Mouse (Mus musculus): ENCODE results near the gene Ugt2a1. TPM values are rescaled to one million over a fixed set of nuclear protein-coding genes. Genes with fewer than 3 reads are reported as not detected.

The Ugt2a1 gene
- not detected in 2 replicates for polyA plus RNA-seq (2012; rRNA removed)

GRCm38 (mm10) chr5:87490771-87491170, at the start of gene Ugt2a1:
TSS of gene Ugt2a1 (minus strand) at chr5:87490871.

GRCm38 (mm10) chr5:87538111-87538510, 47.4 kb upstream of the Ugt2a1 start, which contains the start of gene Sult1b1:
TSS of gene Sult1b1 (minus strand) at chr5:87538195.

DNA sequence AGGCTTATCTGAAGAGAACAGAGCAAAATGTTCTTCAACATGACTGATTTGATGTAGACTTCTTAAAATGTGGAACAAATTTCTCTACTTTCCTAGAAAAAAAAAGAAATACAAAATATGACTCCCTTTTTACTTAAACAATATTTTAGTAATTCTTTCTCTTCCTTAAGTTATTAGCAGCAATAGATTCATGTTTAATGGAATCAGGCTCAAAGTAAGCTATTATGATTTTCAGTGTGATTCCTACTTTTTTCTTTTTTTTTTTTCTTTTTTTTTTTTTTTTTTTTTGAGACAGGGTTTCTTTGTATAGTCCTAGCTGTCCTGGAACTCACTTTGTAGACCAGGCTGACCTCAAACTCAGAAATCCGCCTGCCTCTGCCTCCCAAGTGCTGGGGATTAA, 4.0 kb downstream of the Ugt2a1 start, which contains the start of gene Gm43638:
Gm43638 (minus strand) TSS at position 101 of the 400 bp plus-strand sequence.

GRCm38 (mm10) chr5:87482160-87482559, 8.5 kb downstream of the Ugt2a1 start, which contains the start of gene Ugt2a2:
TSS of gene Ugt2a2 (minus strand) at chr5:87482260.

DNA sequence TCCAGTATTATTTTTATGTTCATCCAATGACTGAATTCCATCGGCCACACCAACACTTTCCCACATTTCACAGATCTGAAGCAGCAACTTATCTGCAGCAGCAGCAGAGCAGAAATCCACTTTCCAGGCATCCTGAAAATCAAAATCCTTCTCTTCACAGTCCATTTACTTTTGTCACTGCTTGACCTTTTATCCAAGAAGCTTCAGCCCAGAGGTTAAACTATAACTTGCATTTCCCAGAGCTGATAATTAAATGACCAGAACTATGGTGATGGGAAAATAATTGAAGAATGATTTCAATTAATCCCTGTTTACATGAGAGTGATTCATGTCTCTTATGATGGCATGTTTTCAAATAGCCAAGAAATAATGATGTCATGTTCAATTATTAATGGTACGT, 66.6 kb downstream of the Ugt2a1 start, which contains the start of gene Ugt2b38:
Ugt2b38 (minus strand) TSS at position 163 of the 400 bp plus-strand sequence.

Other genes with a start within 250 kb of the Ugt2a1 start
- not detected in 2 replicates for gene Ugt2b37, start 236.1 kb downstream of the Ugt2a1 start, polyA plus RNA-seq (2012; rRNA removed)
- gene Ugt2a3, start 153.7 kb downstream of the Ugt2a1 start, polyA plus RNA-seq (2012; rRNA removed), result not detected in 2 replicates
- not detected in 2 replicates for gene Ugt2b38, start 66.7 kb downstream of the Ugt2a1 start, polyA plus RNA-seq (2012; rRNA removed)
- gene Ugt2a2, start 8.6 kb downstream of the Ugt2a1 start, polyA plus RNA-seq (2012; rRNA removed), result not detected in 2 replicates
- not detected in 2 replicates for gene Gm43638, start 4.1 kb downstream of the Ugt2a1 start, polyA plus RNA-seq (2012; rRNA removed)
- gene Sult1b1, start 47.3 kb upstream of the Ugt2a1 start, polyA plus RNA-seq (2012; rRNA removed), result 5.6 and 8.4 TPM in 2 replicates
- 2.7 and 3.4 TPM in 2 replicates for gene Sult1d1, start 78.2 kb upstream of the Ugt2a1 start, polyA plus RNA-seq (2012; rRNA removed)
- gene Sult1e1, start 100.7 kb upstream of the Ugt2a1 start, polyA plus RNA-seq (2012; rRNA removed), result not detected in 2 replicates
- not detected in 2 replicates for gene Csn1s1, start 175.3 kb upstream of the Ugt2a1 start, polyA plus RNA-seq (2012; rRNA removed)
- not detected in 2 replicates for gene Csn2, start 208.8 kb upstream of the Ugt2a1 start, polyA plus RNA-seq (2012; rRNA removed)

All from colon, adult 2 months (tissue).